ENCODE assay signal across 21 mouse cellular contexts in the genomic region with DNA sequence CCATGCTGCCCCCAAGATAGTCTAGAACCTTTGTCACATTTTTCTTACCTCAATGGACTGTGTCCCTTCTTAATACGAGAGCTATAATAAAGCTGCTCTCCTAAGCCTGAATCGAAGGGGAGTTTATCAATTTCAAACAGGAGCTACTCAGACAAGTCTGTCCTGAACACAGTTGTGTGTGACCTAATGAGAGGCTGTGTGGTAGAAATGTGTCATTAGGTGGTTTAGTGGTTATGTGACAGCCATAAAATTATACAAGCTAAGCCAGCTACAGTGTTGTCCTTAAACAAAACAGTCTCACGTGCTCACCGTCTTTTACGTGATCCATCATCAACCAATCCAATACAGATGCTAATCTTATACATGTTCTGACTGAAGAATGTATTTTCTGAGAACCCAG.
"Had no signal": no experiment of that assay in that cellular context is flagged by ENCODE, and none has a peak within 500 bp of the region (broad histone marks: within the 10 kb centered on the region; RNA-seq: fewer than 3 reads in every experiment).

No protein-coding gene starts in this region.

- H3K36me3 ChIP-seq: lung, embryonic 15.5 days; midbrain, embryonic 13.5 days; midbrain, embryonic 15.5 days; neural tube, embryonic 13.5 days; neural tube, embryonic 15.5 days had no signal

- H3K4me3 ChIP-seq: lung, embryonic 15.5 days; megakaryocyte, embryonic 14.5 days; midbrain, embryonic 13.5 days; midbrain, embryonic 15.5 days; neural tube, embryonic 13.5 days; neural tube, embryonic 15.5 days had no signal

- H3K9ac ChIP-seq: liver, postnatal 0 days; lung, embryonic 15.5 days; midbrain, embryonic 13.5 days; midbrain, embryonic 15.5 days; neural tube, embryonic 13.5 days; neural tube, embryonic 15.5 days had no signal

- DNase-seq: liver, postnatal 0 days; lung, adult 2 months; lung, postnatal 14 days; lung, postnatal 36 days; retina, postnatal 1 day; right cerebral cortex, adult 18-20 months; right cerebral cortex, postnatal 25 days; right cerebral cortex, postnatal 4 days; spleen, adult 18-20 months; thymus, adult 2 months; thymus, postnatal 25 days; thymus, postnatal 4 days had no signal

- H3K4me2 ChIP-seq: lung, embryonic 15.5 days; midbrain, embryonic 11.5 days; midbrain, embryonic 13.5 days; midbrain, embryonic 15.5 days; neural tube, embryonic 13.5 days; neural tube, embryonic 15.5 days had no signal

- ATAC-seq: liver, postnatal 0 days; lung, postnatal 0 days; midbrain, embryonic 13.5 days; midbrain, embryonic 15.5 days had no signal

- H3K27me3 ChIP-seq: lung, embryonic 15.5 days; megakaryocyte, embryonic 14.5 days; midbrain, embryonic 13.5 days; neural tube, embryonic 13.5 days; neural tube, embryonic 15.5 days had no signal

- H3K9me3 ChIP-seq: lung, embryonic 15.5 days; megakaryocyte, embryonic 14.5 days; midbrain, embryonic 13.5 days; midbrain, embryonic 15.5 days; neural tube, embryonic 13.5 days; neural tube, embryonic 15.5 days had no signal

- H3K27ac ChIP-seq: macrophage; midbrain, embryonic 13.5 days; midbrain, embryonic 15.5 days; neural tube, embryonic 13.5 days; neural tube, embryonic 15.5 days had no signal
